Comparison of ENCODE assay signal across 23 mouse cellular contexts in genomic region chr9:41944964-41945363, GRCm38 (mm10).
DNase-seq lines count a peak whose midpoint lies in the region; ATAC-seq lines count a peak whose summit lies in the region.
"Had no signal": no experiment of that assay in that cellular context is flagged by ENCODE, and none has a peak within 500 bp of the region (broad histone marks: within the 10 kb centered on the region; RNA-seq: fewer than 3 reads in every experiment).

No protein-coding gene starts in this region.

- peaks cover 19% of the 10 kb centered on the region for H3K4me1 ChIP-seq in midbrain, embryonic 15.5 days
- H3K4me1 ChIP-seq in midbrain, embryonic 16.5 days (ENCODE audit: control insufficient read depth, insufficient read depth, low read length): peaks cover 22% of the 10 kb centered on the region
- peaks cover 25% of the 10 kb centered on the region for H3K4me1 ChIP-seq in limb, embryonic 10.5 days

- H3K36me3 ChIP-seq in midbrain, embryonic 15.5 days (replicated peaks): no peaks in the 10 kb centered on the region
- H3K36me3 ChIP-seq in midbrain, embryonic 16.5 days (ENCODE audit: control insufficient read depth, insufficient read depth, low read length): no peaks in the 10 kb centered on the region
- no peaks in the 10 kb centered on the region for H3K36me3 ChIP-seq in limb, embryonic 10.5 days
- H3K36me3 ChIP-seq: G1E had no signal

- H3K9me3 ChIP-seq in midbrain, embryonic 15.5 days: no peaks in the 10 kb centered on the region
- H3K9me3 ChIP-seq in midbrain, embryonic 16.5 days (replicated peaks; ENCODE audit: control insufficient read depth, low read length, poor library complexity, severe bottlenecking): no peaks in the 10 kb centered on the region
- no peaks in the 10 kb centered on the region for H3K9me3 ChIP-seq in limb, embryonic 10.5 days (replicated peaks)

- no peak for ATAC-seq in midbrain, embryonic 15.5 days (replicated peaks)
- no peak for ATAC-seq in midbrain, embryonic 16.5 days
- ATAC-seq: activated CD4-positive, CD25-positive, alpha-beta regulatory T cell, adult 4 months; CD4-positive, CD25-positive, alpha-beta regulatory T cell, adult 4 months; Patski had no signal

- 93% methylated on average over 7 of the region's 7 CpGs for WGBS in midbrain, embryonic 15.5 days
- 92% methylated on average over 7 of the region's 7 CpGs for WGBS in midbrain, embryonic 16.5 days
- WGBS in limb, embryonic 10.5 days: 94% methylated on average over 7 of the region's 7 CpGs

- H3K27ac ChIP-seq in midbrain, embryonic 15.5 days: 0 out of 2 replicates have a peak overlapping the region, but pooled peaks have one; percentile 21
- H3K27ac ChIP-seq in midbrain, embryonic 16.5 days (ENCODE audit: low read length): no peak overlapping the region
- peak overlapping the region; percentile 25; the same call in 1 of the 2 replicates for H3K27ac ChIP-seq in limb, embryonic 10.5 days

- H3K4me2 ChIP-seq in midbrain, embryonic 15.5 days: no peak overlapping the region
- H3K4me2 ChIP-seq in midbrain, embryonic 16.5 days (ENCODE audit: low read length): no peak overlapping the region

- H3K9ac ChIP-seq in midbrain, embryonic 15.5 days: no peak overlapping the region
- H3K9ac ChIP-seq in midbrain, embryonic 16.5 days (ENCODE audit: low read depth, low read length): no peak overlapping the region

- H3K4me3 ChIP-seq in midbrain, embryonic 15.5 days: no peak overlapping the region
- H3K4me3 ChIP-seq in midbrain, embryonic 16.5 days (ENCODE audit: low read depth, low read length): no peak overlapping the region
- no peak overlapping the region for H3K4me3 ChIP-seq in limb, embryonic 10.5 days

- DNase-seq in heart, adult 11 months: peak; percentile 83
- no peak for DNase-seq in heart, postnatal 4 days
- DNase-seq in NIH3T3 (ENCODE audit: low read depth): peak; percentile 61
- no peak for DNase-seq in limb, embryonic 10.5 days (ENCODE audit: low spot score)
- no peak for DNase-seq in spleen, adult 18-20 months
- DNase-seq in adrenal gland, adult 8-10 months: no peak
- DNase-seq: adrenal gland, adult 2 months; adrenal gland, postnatal 10 days; adrenal gland, postnatal 14 days; adrenal gland, postnatal 25 days; adrenal gland, postnatal 36 days; B cell, adult 2 months; cerebellum, adult 11 months; cerebellum, adult 11-12 months; cerebellum, adult 18-20 months; cerebellum, adult 2 months had no signal

- no peaks in the 10 kb centered on the region for H3K27me3 ChIP-seq in midbrain, embryonic 15.5 days (replicated peaks)
- no peaks in the 10 kb centered on the region for H3K27me3 ChIP-seq in midbrain, embryonic 16.5 days (ENCODE audit: control insufficient read depth, insufficient read depth, low read depth, low read length)
- no peaks in the 10 kb centered on the region for H3K27me3 ChIP-seq in limb, embryonic 10.5 days (ENCODE audit: low read depth, poor library complexity, severe bottlenecking)
- H3K27me3 ChIP-seq: CH12.LX, Patski had no signal

Comparison
In these comparisons a context has a peak if more than half of its experiments do, and no peak if none do; other contexts are left out.
1. DNase-seq: peak in heart, adult 11 months (single experiment) and NIH3T3 (single experiment); none in heart, postnatal 4 days (single experiment), limb, embryonic 10.5 days (single experiment), spleen, adult 18-20 months (0 of 2) and adrenal gland, adult 8-10 months (single experiment).